Mouse (Mus musculus) heart, embryonic 12.5 days (tissue): ENCODE results near the gene Grasp. TPM values are rescaled to one million over a fixed set of nuclear protein-coding genes. Genes with fewer than 3 reads are reported as not detected.
A peak's percentile ranks its signal among the peaks of the same experiment; 100 is the strongest.

Experiments
- ATAC-seq: fragments of 200-750 bp; cut with Nextera tagmentation; 2 replicates; pipeline ENCODE4 v1.8.0; 2017; ENCODE audit warnings: moderate TSS enrichment, moderate library complexity; ENCODE audit not compliant: insufficient number of reproducible peaks, low FRiP score
- H3K27ac ChIP-seq: fragments of 300-500 bp; sonication (generic); 2 replicates; pipeline ENCODE4 v1.5.1; 2016; ENCODE audit warnings: mild to moderate bottlenecking, moderate library complexity; ENCODE audit not compliant: poor library complexity, severe bottlenecking
- H3K27me3 ChIP-seq: fragments of 300-500 bp; sonication (generic); replicated peaks from 2 replicates; pipeline ENCODE4 v1.6.1; 2016; ENCODE audit warnings: mild to moderate bottlenecking, moderate library complexity
- H3K36me3 ChIP-seq: fragments of 300-500 bp; sonication (generic); 2 replicates; pipeline ENCODE4 v1.6.1; 2016; ENCODE audit warnings: mild to moderate bottlenecking, moderate library complexity
- H3K4me1 ChIP-seq: fragments of 300-500 bp; sonication (generic); replicated peaks from 2 replicates; pipeline ENCODE4 v1.6.1; 2016; ENCODE audit warnings: mild to moderate bottlenecking
- H3K4me2 ChIP-seq: fragments of 300-500 bp; sonication (generic); 2 replicates; pipeline ENCODE4 v1.6.1; 2016; ENCODE audit warnings: mild to moderate bottlenecking, moderate library complexity
- H3K4me3 ChIP-seq: fragments of 300-500 bp; sonication (generic); 2 replicates; pipeline ENCODE4 v1.5.1; 2016; ENCODE audit warnings: mild to moderate bottlenecking
- H3K9ac ChIP-seq: fragments of 300-500 bp; sonication (generic); 2 replicates; pipeline ENCODE4 v1.6.1; 2016; ENCODE audit warnings: mild to moderate bottlenecking, moderate library complexity
- H3K9me3 ChIP-seq: fragments of 300-500 bp; sonication (generic); replicated peaks from 2 replicates; pipeline ENCODE4 v1.6.1; 2016; ENCODE audit warnings: mild to moderate bottlenecking, moderate library complexity
- WGBS: fragments of 180-500 bp; shearing (Covaris S2); methylation state at CpG from one replicate; pipeline ENCODE4 v1.1.7; 2016; 5-methylcytosine and 5-hydroxymethylcytosine counted together
- polyA plus RNA-seq: library from polyadenylated mRNA; unstranded; fragments of >200 nt; fragmentation: Nextera tagmentation; extraction: Ambion mirVana; gene quantifications from 2 replicates; pipeline ENCODE4 v1.2.1, GENCODE M21; 2016

Gene Grasp
- polyA plus RNA-seq, 1 experiment from 2014 or later, result 6.6 TPM

DNA sequence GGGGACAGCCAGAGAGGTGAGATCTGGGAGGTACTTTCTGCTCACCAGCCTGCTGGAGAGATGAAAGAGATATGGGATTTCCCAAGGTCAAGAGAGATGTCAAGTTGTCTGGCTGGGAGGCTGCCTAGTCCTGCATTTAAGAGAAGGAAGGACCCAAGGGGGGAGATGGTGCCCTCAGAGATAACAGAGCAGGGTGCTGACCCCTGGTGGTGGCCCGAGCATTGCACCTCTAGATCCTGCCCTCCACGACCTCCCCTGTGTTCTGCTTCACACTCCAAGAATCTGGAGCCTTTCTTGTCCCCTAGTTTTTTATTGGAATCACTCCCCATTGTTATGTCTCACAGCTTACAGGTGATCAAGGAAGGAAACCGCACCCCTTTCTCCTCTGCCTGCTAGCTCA lies 12.9 kb downstream of the Grasp start:
- Histone ChIP-seq H3K27me3 (0 out of 2 replicates have a peak, but pooled peaks cover 5% of the 10 kb centered on the region), H3K27ac (no peak overlapping the region), H3K4me2 (no peak overlapping the region), H3K9ac (no peak overlapping the region), H3K4me3 (no peak overlapping the region), H3K9me3 (no peaks in the 10 kb centered on the region), H3K36me3 (peaks cover 12% of the 10 kb centered on the region), H3K4me1 (peaks cover 42% of the 10 kb centered on the region)
- WGBS, result 10% methylated on average over 3 of the region's 3 CpGs
- no peak for ATAC-seq

DNA sequence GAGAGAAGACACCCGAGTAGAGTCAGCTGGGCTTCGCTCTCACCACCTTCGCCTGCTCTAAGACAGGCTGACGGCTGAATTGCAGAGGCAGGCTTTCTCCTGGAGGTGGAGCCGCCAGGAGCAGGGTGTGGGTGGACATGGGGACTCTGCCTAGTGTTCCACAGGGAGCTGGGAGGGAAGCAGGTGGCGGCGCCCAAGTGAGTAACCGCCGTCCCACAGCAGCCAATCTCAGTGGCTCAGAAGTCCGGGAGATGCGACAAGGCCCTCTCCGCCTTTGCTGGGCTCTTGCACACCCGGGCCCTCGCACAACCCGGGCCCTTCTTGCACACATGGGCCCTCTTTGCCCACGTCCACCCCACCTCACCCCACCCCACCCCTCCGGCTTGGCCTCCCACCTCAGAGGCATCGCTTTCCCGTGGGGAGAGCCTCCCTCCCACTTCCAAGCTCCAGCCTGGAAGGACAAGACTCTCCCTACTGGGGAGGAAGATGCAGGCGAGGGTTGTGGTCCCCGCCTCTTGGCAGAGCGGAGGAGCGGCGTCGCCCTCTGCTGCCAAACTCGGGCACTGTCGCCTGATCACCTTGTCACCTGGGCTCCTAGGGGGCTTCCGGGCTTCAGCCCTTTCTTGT lies 15.0 kb downstream of the Grasp start:
- 4% methylated on average over 28 of the region's 28 CpGs for WGBS
- no peak for ATAC-seq
- Histone ChIP-seq H3K4me1 (peaks cover 42% of the 10 kb centered on the region), H3K9me3 (no peaks in the 10 kb centered on the region), H3K4me2 (peak overlapping the region; percentile 89), H3K27ac (no peak overlapping the region), H3K27me3 (no peaks in the 10 kb centered on the region), H3K4me3 (peak overlapping the region; percentile 43), H3K9ac (peak overlapping the region; percentile 69), H3K36me3 (no peaks in the 10 kb centered on the region)

DNA sequence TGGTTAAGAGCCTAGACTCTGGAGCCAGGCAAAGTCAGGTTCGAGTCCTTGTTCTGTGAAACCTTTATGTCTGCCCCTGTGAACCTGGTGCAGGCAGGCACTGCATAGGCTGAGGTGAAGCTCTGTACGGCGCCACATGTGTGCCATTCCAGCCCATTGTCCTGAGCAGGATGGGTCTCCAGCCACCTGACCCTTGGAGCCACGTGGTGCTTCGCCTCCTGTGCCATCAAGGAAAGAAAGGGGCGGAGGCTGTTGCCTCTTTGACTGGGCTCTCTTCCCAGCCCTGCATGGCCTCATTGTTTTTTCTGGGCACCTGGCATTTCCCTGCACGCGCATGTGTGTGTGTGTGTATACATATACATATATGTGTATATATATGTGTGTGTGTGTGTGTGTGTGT lies 15.8 kb downstream of the Grasp start:
- Histone ChIP-seq H3K4me3 (no peak overlapping the region), H3K4me2 (no peak overlapping the region), H3K4me1 (peaks cover 42% of the 10 kb centered on the region), H3K36me3 (no peaks in the 10 kb centered on the region), H3K27me3 (no peaks in the 10 kb centered on the region), H3K9me3 (no peaks in the 10 kb centered on the region), H3K9ac (no peak overlapping the region), H3K27ac (no peak overlapping the region)
- ATAC-seq, result no peak
- WGBS, result 65% methylated on average over 8 of the region's 8 CpGs

DNA sequence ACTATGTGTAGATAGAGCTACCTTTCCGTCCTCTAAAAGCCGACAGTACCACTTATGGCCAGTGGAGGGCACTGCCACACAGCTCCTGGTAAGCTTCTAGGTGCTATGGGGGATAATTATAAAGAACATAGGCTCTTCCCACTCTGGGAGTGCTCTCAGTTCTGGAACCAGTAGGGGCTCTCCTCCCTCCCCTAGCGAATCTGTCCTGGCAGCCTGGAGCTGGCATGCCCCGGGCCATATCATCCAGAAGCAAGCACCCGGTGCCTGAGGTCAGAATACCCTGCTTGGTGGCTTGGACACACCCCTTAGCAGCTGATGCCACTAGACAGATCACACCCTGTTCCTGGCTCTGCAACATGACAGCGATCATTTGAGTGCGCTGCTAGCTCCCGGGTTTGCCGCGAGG lies 16.8 kb downstream of the Grasp start:
- no peaks in the 10 kb centered on the region for H3K9me3 ChIP-seq
- no peaks in the 10 kb centered on the region for H3K27me3 ChIP-seq
- H3K36me3 ChIP-seq, result no peaks in the 10 kb centered on the region
- WGBS, result 5% methylated on average over 10 of the region's 10 CpGs
- peak; percentile 68 for ATAC-seq
- H3K4me1 ChIP-seq, result peaks cover 35% of the 10 kb centered on the region
- H3K9ac ChIP-seq, result peak overlapping the region; percentile 67
- peak overlapping the region; percentile 70 for H3K4me2 ChIP-seq
- H3K27ac ChIP-seq, result peak overlapping the region; percentile 99
- peak overlapping the region; percentile 32 for H3K4me3 ChIP-seq

DNA sequence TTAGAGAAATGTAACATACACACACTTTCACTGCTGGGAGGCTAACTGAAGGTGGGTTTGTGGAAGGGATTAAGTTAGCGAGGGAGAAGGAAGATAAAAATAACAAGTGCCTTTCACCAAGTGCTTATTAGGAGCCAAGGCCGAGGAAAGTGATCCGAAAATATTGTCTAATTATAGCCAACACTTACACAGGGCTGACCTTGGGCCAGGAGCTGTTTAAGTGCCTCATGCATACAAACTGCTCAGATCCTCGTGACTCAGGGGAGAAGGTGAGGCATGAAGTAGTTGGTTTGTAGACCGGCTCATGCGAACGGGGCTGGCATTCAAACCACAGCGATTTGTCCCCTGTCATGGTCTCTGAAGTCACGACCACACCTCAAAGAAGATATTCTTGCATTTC lies 17.2 kb downstream of the Grasp start:
- Histone ChIP-seq H3K9me3 (no peaks in the 10 kb centered on the region), H3K36me3 (no peaks in the 10 kb centered on the region), H3K4me3 (peak overlapping the region; percentile 32), H3K27me3 (no peaks in the 10 kb centered on the region), H3K4me2 (peak overlapping the region; percentile 70), H3K9ac (peak overlapping the region; percentile 67), H3K4me1 (peaks cover 32% of the 10 kb centered on the region), H3K27ac (peak overlapping the region; percentile 99)
- WGBS, result 23% methylated on average over 9 of the region's 9 CpGs
- ATAC-seq, result peak; percentile 23; the same call in 1 of the 2 replicates

DNA sequence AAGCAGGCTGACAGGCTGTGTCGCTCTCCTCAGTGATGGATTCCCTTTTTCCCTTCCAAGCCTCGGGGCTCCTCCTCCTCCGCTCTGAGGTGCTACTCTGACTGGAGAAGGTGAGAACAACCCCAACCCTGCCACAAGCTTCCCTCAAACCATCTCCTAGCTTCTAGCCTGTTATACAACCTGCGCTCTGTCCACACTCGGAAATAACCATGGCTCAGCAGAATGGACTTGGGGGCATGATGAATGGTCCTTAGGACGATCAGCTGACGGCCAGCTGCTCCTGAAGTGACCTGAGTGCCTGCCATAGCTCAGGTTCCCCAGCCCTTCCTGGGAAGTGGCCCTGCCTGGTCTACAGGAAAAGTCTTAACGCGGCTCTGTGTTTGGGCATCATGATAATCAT lies 17.9 kb downstream of the Grasp start:
- WGBS, result 49% methylated on average over 9 of the region's 9 CpGs

DNA sequence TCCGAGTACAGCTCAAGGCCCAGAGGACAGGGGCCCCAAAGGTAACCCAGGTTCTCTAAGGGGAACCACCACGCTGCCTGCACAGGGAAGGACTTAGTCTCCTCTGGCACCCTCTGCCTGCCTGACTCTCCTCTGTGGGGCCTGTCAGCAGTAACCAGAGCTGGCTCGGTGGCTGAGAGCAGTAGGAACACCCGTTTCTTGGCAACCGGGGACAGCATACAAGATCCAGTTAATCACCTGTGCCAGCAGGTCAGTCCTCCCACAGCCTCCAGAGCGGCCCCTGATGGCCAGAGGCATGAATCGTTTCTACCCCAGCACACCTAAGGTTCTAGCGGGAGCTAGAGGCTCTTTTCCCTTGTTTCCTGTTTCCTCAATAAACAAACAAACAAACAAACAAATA lies 18.7 kb downstream of the Grasp start:
- peak overlapping the region; percentile 27; the same call in 1 of the 2 replicates for H3K4me2 ChIP-seq
- H3K27ac ChIP-seq, result peak overlapping the region; percentile 99
- peak overlapping the region; percentile 67 for H3K9ac ChIP-seq
- no peak overlapping the region for H3K4me3 ChIP-seq
- no peaks in the 10 kb centered on the region for H3K27me3 ChIP-seq
- H3K9me3 ChIP-seq, result no peaks in the 10 kb centered on the region
- H3K36me3 ChIP-seq, result no peaks in the 10 kb centered on the region
- ATAC-seq, result no peak
- H3K4me1 ChIP-seq, result peaks cover 42% of the 10 kb centered on the region
- WGBS, result 31% methylated on average over 8 of the region's 8 CpGs

More for the DNA sequence above, 17.9 kb downstream of the Grasp start:
- Histone ChIP-seq H3K36me3 (no peaks in the 10 kb centered on the region), H3K27ac (peak overlapping the region; percentile 99), H3K4me1 (peaks cover 35% of the 10 kb centered on the region), H3K4me3 (no peak overlapping the region), H3K9ac (peak overlapping the region; percentile 67), H3K9me3 (no peaks in the 10 kb centered on the region), H3K27me3 (no peaks in the 10 kb centered on the region), H3K4me2 (peak overlapping the region; percentile 70)
- ATAC-seq, result no peak

DNA sequence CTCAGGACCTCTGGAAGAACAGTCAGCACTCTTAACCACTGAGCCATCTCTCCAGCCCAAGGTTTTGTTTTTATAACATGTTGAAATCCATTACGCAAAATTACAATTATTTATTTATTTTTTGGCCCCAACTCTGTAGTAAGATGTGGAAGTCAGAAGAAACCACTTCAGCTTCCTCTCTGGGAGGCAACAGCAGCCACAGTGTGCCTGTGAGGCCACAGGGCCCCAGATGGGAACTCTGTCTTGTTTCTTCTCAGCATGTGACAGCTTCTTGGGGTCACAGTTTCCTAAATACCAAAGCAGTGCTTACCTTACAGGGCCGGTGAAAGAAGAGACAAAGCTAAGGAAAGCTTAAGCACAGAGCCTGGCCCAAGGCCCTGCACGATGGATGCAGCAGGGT lies 20.0 kb downstream of the Grasp start:
- Histone ChIP-seq H3K4me2 (no peak overlapping the region), H3K27ac (no peak overlapping the region), H3K9ac (no peak overlapping the region), H3K4me1 (peaks cover 47% of the 10 kb centered on the region), H3K4me3 (no peak overlapping the region), H3K27me3 (no peaks in the 10 kb centered on the region), H3K36me3 (no peaks in the 10 kb centered on the region), H3K9me3 (no peaks in the 10 kb centered on the region)
- no peak for ATAC-seq
- WGBS, result 57% methylated on average over 3 of the region's 3 CpGs

DNA sequence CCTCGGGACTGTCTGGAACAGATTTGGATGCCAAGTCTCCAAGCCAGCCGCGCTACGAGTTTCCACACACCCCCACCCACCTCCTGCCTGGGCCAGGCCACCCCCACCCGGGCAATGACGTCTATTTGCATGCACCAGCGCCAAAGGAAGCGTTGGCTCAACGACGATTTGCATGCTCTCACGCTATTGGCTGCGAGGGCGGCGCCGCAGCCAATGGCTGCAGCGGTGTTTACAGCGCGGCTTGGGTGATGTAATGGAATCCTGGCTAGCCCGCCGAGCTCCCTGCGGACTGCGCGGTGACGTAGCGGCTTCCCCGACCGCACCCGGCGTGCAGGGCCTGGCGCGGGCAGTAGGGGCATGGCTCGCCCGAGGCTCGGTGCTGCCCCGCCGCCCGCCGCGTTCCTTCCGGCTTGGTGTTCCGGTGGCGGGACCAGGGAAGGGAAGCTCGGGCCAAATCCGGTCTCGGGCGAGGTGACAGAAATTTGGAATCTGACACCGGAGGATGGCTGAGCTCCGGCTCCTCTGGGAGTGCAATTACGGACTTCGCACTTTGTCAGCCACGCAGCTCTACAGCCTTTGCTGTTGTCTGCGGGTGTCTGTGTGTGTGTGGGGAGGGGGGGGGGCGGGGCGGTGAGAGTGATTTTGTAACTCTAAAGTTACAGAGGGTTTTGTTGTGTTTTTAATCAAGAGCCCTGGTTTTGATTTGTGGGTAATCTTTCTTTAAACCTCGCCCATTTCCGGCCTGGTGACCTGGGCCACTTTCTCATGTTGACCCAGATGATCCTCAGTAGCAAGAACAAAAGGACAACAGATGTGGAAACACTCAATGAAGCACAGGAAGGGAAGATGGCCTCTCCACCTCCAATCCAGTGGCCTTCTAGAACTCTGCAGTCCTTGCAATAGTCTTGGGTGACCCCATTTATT lies 22.5 kb downstream of the Grasp start:
- H3K27me3 ChIP-seq, result no peaks in the 10 kb centered on the region
- H3K9ac ChIP-seq, result peak overlapping the region; percentile 66
- peak overlapping the region; percentile 46 for H3K4me3 ChIP-seq
- ATAC-seq, result peak; percentile 98
- 2% methylated on average over 56 of the region's 56 CpGs for WGBS
- peaks cover 38% of the 10 kb centered on the region for H3K4me1 ChIP-seq
- H3K36me3 ChIP-seq, result no peaks in the 10 kb centered on the region
- peak overlapping the region; percentile 94 for H3K27ac ChIP-seq
- peak overlapping the region; percentile 59 for H3K4me2 ChIP-seq
- H3K9me3 ChIP-seq, result no peaks in the 10 kb centered on the region

DNA sequence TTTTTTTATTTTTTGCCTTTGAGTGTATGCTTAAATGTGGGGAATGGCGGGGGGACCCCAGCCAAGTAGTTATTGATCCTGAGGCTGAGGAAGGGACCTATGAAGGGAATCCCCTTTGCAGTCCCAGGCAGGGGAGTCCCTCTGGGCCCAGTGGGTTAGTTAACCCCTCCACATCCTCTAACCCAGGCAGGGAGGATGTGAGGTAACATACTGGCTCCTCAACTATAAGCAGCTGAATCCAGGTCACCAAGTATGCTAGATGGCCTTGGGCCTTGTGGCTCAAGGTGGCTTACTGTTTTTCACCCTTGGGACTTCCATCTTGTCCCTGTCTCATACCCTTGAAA lies 23.1 kb downstream of the Grasp start:
- Histone ChIP-seq H3K9me3 (no peaks in the 10 kb centered on the region), H3K4me1 (peaks cover 32% of the 10 kb centered on the region), H3K9ac (no peak overlapping the region), H3K27me3 (no peaks in the 10 kb centered on the region), H3K4me3 (no peak overlapping the region), H3K27ac (peak overlapping the region; percentile 94), H3K36me3 (no peaks in the 10 kb centered on the region), H3K4me2 (peak overlapping the region; percentile 59)
- no peak for ATAC-seq
- 72% methylated on average over 1 of the region's 1 CpGs for WGBS

DNA sequence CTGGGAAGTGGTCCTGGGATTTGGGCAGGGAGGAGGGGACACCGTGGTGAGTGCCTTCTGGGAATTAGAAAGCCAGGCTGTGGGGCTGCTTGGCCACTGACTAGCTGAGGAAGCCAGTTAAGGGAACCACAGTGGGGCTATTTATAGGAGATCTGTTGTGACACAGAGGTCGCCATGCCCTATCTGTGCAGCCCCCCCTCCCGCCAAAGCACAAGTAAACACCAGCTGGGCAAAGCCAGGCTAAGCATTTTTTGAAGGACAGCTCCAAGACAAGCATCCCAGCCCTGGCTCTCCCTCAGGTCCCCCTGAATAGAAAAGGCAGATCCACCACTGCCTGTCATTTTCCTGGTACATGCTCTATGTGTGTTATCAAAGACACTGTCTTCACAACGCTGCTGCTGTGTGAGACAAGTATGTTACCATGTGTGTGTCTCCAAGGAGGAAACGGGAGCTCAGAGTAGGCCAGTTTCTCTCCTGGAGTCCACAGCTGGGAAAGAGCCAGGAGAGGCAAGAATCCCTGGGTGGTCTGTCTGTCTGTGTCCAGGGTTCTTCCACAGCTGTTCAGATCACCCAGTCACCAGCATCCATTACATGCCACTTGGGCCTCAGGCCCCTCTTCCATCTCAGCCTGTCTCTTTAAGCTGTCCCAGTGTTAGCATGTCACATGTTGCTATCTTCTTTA lies 24.2 kb downstream of the Grasp start:
- Histone ChIP-seq H3K27me3 (no peaks in the 10 kb centered on the region), H3K4me1 (peaks cover 27% of the 10 kb centered on the region), H3K9ac (peak overlapping the region; percentile 52; the same call in 1 of the 2 replicates), H3K27ac (peak overlapping the region; percentile 92), H3K9me3 (no peaks in the 10 kb centered on the region), H3K4me2 (peak overlapping the region; percentile 34), H3K4me3 (no peak overlapping the region), H3K36me3 (no peaks in the 10 kb centered on the region)
- WGBS, result 12% methylated on average over 5 of the region's 5 CpGs
- no peak for ATAC-seq
